Mouse (Mus musculus): ENCODE measurements around the gene Limch1. TPM values are rescaled to one million over a fixed set of nuclear protein-coding genes. Genes with fewer than 3 reads are reported as not detected.

Gene Limch1
- total RNA-seq, 4 experiments from 2014 or later: 110 to 123 (median 118) TPM

GRCm38 (mm10) chr5:67024459-67025050 lies 278.9 kb downstream of the Limch1 start:
- DNase-seq (ENCODE audit: low spot score in 2 of 2): no peak

DNA sequence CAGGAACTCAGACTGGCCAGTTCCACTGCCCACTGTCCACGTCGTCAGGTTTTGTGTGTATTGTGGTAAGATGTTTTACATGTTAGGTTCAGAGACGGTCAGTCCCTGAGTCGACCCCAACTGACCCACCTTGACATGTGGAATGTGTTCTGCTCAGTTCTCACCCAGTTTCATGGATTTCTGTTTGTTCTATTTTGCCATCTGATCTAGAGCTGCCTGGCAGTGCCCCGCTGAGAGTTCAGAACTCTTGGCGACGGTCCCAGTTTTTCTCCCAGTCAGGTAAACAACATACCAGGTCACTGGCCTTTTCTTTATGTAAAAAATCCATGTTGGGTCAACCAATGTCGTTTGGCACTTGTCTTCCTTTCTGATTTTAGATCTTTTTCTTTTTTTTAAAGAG lies 279.5 kb downstream of the Limch1 start:
- no peak for DNase-seq (ENCODE audit: low spot score in 2 of 2)

DNA sequence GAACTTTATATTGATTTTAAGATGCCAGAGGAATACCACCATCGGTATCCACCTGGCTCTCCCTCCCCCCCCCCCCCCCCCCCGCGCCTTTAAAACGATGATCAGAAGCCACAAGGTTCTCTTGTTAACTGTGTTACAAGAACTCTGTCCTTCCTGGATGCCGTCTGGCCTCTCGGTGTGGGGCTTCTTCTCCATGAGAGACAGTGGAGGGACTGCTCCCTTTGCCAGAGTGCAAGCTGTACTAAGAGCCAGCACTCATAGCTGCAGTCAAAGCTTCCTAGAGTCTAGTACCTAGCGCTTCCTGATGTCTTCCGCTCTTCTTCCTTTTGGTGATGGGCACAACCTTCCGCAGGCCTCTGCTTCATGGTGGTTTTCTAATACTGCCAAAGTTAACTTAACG lies 280.0 kb downstream of the Limch1 start:
- DNase-seq (ENCODE audit: low spot score in 2 of 2): no peak

DNA sequence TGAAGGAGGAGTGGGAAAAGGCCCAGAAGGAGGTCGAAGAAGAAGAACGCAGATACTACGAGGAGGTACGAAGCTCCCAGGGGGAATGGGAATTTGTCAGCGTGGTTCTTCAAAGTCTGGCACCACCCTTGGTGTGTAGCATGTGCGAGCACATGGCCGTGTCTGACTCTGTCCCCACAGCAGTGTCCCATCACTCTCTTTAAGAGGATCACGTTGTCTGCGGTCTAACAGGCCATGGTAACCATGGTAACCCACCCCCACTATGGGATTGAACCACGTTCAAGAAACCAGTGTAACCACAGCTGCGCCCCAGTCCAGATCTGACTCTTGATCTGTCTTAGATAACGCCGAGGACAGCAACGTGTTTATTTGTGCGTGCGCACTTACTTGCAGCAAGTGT lies 283.2 kb downstream of the Limch1 start:
- no peak for DNase-seq (ENCODE audit: low spot score in 2 of 2)

GRCm38 (mm10) chr5:67029946-67030345 lies 284.3 kb downstream of the Limch1 start:
- DNase-seq (ENCODE audit: low spot score in 2 of 2): no peak

GRCm38 (mm10) chr5:67032601-67033000 lies 287.0 kb downstream of the Limch1 start:
- no peak for DNase-seq (ENCODE audit: low spot score in 2 of 2)

GRCm38 (mm10) chr5:67043932-67044331 lies 298.3 kb downstream of the Limch1 start:
- no peak for DNase-seq (ENCODE audit: low spot score in 2 of 2)

DNA sequence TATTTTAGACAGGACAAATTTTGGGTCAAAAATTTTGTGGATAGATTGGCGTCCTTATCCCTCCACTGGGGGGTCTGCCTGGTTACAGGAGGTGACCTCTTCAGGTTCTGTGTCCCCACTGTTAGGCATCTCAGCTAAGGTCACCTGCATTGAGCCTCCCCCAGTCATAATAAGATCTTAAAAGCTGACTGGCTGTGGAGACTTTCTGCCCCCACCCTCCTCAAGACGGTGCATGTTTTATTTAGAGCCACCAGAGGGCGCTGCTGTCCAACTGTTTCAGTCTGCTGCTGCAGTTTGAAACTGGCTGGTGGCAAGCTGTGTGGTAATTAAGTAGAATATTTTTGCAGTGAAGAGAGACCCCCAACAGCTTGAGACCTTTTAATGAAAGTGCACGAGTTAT lies 302.4 kb downstream of the Limch1 start:
- no peak for DNase-seq (ENCODE audit: low spot score in 2 of 2)

- DNase-seq (ENCODE audit: low spot score in 2 of 2): no peak
These were observed 312.2 kb downstream of the Limch1 start for GRCm38 (mm10) chr5:67057803-67058202.

DNA sequence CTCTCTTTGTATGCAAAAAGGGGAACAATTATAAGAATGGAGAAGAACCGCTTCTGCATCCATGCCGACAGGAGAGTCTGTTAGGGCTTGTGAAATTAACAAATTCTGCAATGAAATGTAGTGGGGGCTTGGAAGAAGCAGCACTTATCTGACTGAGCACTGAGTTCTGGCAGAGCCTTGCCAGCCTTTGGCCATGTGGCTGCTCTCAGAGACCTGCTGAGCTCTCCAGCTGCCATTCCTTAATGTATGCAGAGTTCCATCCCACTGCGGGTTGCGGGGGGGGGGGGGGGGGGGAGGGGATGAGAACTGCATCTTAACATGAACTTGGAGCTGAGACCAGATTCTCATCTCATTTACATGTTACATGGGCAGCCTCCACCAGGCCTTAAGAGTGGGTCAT lies 314.9 kb downstream of the Limch1 start:
- DNase-seq (ENCODE audit: low spot score in 2 of 2): no peak

DNA sequence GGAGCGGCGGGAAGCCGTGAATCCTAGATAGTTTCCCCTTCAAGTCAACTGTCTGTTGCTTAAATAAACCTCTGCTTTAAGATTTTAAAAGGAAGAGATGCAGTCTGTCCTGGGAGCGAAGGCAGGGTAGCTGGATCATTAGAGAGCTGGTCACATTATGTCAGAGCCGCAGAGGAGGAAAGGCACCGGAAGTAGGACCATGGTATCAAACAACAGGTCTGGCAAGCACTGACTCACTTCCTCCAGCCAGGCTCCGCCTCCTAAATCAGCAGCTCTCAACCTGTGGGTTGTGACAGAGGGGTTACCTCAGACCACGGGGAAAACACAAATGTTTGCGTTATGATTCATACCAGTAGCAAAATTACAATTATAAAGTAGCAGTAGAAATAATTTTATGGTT lies 318.0 kb downstream of the Limch1 start:
- DNase-seq (ENCODE audit: low spot score in 2 of 2): no peak

GRCm38 (mm10) chr5:67083117-67083516 lies 337.5 kb downstream of the Limch1 start:
- DNase-seq (ENCODE audit: low spot score in 2 of 2): no peak

DNA sequence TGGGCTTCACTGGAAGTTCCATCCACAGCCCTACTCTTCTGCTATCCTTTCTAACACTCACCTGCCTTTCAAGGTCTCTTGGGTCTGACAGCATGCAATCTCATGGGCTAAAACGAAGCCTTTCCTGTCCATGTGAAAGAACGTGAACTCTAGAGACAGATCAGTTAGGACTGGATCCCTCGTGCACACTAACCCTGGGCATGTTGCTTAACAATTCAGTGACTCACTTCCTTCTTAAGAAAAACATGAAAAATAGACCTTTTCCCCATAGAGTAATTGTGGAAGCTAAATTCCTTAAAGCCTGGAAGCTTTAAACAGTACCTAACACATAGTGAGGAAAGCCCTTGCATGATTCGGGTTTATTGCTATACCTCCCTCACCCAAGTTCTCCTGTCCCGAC lies 345.2 kb downstream of the Limch1 start:
- no peak for DNase-seq (ENCODE audit: low spot score in 2 of 2)

GRCm38 (mm10) chr5:67091766-67092165 lies 346.1 kb downstream of the Limch1 start:
- DNase-seq (ENCODE audit: low spot score in 2 of 2): no peak

GRCm38 (mm10) chr5:67093991-67094390 lies 348.4 kb downstream of the Limch1 start:
- DNase-seq (ENCODE audit: low spot score in 2 of 2): no peak

GRCm38 (mm10) chr5:67095153-67095552 lies 349.5 kb downstream of the Limch1 start:
- no peak for DNase-seq (ENCODE audit: low spot score in 2 of 2)

DNA sequence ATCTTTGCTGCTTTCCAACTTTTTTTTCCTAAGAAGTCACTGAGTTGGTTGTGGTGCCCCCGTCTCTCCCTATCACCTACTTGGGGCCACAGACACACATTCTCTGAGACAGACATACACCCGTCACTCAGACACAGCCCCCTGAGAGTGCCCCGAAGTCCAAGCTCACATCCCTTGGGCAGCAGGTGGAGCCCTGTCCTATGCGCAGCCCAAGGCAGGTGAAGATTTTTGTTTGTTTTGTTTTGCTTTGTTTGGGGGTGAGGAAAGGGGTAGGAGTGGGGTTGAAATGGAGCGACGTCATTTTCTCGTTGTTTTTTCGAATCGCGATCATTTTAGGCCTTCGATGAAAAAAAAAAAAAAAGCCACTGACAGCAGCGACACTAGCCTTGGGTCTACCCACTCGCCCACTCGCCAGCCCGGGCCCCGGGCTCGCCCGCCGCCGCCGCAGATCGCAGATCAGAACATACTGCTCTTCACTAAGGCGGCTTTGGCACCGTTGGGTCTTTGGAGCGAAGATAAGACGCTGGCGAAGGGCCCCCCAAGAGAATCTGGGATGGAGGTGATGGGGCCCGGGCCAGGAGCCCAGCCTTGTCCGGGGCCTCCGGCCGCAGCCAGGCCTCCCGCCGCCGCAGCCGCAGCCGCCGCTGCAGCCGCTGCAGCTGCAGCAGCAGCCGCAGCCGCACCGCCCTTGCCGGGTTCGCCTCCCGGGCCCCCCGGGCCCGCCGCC lies 350.2 kb downstream of the Limch1 start:
- DNase-seq (ENCODE audit: low spot score in 2 of 2): no peak

GRCm38 (mm10) chr5:67096378-67096771 lies 350.7 kb downstream of the Limch1 start:
- DNase-seq (ENCODE audit: low spot score in 2 of 2): no peak

DNA sequence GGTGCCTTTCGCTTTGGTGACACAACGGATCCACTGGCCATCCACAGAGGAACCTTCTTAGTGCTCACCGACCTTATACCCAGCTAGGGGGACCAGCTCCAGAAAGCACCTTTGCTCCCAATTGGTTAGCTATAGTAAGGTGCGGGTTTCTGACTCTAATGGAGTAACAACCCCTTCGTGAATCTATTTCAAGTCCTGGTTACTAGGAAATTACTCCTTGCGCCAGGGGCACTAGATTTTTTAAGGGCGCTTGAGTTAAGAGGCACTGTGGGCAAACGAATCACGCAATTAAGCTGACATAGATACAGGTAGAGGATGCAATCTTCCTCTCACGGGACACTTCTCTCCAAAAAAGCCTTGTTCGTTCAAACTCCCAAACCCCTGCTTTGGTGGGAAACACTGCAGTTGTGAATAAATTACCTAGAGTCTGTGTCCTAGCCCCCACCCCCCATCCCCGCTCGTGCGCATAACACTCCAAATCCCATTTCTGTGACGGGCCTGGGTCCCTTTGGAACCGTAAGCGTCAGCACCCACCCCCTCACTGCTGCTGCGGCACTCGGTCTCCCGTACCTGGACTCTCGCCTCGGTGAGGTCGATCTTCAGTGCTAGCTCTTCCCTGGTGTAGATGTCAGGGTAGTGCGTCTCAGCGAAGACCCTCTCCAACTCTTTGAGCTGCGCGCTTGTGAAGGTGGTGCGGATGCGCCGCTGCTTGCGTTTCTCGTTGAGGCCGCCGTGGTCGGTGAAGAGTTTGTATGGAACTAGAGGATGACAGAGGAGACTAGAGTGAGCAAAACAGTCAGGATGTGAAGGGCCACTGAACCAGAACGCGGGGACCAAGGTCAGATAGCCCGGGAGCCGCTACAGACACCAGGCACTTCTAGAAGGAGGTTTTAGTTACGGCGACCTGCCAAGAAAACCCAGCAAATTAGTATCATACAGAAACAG lies 351.8 kb downstream of the Limch1 start:
- no peak for DNase-seq (ENCODE audit: low spot score in 2 of 2)

DNA sequence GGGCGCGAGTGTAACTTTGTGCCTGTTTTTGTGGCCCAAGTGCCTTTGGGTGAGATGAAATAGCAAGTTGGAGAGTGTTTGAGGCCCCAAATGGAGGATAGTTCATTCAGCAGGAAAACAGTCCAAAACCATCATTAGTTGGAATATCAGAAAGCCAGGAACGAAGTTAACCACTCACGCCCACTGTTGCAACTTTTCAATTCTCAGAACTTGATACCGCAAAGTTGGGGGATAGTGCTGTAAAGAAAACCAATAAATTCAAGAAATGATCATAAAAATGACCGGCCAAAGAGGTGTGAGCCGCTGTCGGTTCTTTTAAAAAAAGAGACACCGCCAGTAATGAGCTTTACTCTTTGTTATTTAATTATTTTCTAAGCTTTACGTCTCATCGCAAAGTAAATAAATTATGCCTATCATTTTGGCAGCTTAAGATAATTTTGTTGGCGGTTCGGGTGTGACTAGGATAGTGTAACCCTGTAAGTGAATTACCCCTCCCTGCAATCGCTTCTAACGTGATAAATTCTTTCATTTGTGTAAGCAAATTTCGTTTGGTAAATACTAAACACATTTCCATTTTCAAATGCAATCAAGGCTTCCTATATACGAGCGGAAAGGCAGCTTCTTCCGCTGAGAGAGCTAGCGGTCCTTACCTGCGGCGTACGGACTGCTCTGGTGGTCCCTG lies 352.6 kb downstream of the Limch1 start:
- no peak for DNase-seq (ENCODE audit: low spot score in 2 of 2)

DNA sequence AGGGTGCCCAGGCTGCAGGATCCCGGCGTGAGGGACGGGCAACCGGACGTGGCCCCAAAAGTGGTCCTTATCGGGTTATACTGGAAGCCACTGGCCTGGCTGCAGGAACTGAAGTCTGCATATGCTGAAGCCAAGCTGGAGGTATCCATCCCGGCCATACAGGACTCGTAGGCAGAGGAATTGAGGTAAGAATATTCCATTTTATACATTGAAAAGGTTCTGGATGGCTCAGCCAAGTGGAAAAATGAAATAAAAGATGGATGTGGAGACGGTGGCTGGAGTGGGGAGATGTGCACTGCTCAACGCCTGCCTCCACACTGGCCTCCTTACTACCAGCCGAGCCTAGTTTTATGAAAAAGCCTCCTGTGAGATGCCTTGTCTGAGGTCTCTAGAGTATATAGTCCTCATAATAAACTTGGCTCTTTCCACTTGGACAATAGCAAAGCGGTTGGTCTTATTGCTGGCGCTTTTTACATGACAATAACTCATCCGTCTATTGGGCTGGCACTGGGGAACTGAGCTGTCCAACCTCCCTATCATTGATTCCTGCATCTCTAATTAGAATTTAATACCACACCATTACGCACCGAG lies 353.2 kb downstream of the Limch1 start, which contains the start of gene Phox2b:
Gene Phox2b, minus strand, starts transcription at position 569 of the 591 bp plus-strand sequence.
- no peak for DNase-seq (ENCODE audit: low spot score in 2 of 2)
